Mouse (Mus musculus) kidney, postnatal 10 days (tissue): ENCODE measurements around the gene Srebf1.

Experiments
- DNase-seq: peaks from one replicate; pipeline ENCODE4 v3.0.0; 2021; ENCODE audit warnings: mixed read lengths

Gene Srebf1

DNA sequence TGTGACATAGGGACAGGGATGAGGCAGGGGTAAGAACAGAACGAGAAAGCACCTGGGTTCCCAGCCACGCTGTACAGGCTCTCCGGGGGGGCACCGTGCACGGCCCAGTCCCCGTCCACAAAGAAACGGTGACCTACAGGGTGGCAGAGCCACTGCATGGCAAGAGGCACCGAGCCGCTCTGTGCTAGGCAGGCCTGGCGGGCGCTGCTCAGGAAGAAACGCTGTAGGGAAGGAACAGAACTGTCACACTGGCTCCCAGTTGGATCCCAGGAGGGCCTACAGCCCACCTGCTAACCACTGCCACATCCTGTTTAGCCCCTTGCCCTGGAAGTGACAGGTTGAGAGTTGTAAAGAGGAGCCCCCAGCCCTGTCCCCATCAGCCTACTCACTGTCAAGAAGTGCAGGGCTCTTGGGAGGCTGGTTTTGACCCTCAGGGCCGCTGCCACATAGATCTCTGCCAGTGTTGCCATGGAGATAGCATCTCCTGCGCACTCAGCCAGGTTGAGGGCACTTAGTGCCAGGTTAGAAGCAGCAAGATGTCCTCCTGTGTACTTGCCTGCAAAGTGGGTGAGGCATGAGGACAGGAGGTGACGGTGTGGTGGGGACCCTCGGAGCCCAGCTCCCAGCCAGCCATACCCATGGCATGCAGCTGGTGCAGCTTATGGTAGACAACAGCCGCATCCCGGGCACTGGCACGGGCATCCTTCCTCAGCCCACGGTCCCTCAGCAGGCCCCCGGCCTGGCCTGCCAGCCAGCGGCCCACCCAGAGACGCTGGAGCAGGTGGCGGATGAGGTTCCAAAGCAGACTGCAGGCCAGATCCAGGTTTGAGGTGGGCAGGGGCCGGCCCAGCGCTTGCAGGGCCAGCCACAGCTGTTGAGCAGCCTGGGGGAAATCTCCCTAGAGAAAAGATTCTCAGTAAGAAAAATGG, 19.4 kb downstream of the Srebf1 start:
- DNase-seq = no peak

DNA sequence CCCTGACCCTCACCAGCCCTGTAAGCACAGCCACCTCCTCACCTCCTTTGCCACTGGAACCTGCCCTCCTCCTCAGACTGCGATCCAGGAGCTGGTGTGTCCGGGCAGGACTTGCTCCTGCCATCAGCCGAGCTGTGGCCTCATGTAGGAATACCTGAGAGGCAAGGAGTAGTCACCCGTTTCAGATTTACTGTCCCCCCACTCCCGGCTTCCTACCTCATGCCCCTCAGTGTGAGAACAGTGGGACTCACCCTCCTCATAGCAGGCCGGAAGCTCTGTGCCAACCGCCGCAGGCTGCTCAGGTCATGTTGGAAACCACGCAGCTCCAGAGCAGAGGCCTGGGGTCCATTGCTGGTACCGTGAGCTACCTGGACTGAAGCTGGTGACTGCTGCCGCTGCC, 22.0 kb downstream of the Srebf1 start:
- no peak for DNase-seq

- DNase-seq = peak; percentile 95
These were observed 22.6 kb downstream of the Srebf1 start for GRCm38 (mm10) chr11:60199702-60200184.

- DNase-seq = no peak
These were observed 23.7 kb downstream of the Srebf1 start for GRCm38 (mm10) chr11:60198651-60199050.

GRCm38 (mm10) chr11:60197998-60198619, 24.3 kb downstream of the Srebf1 start:
- DNase-seq = no peak

- no peak for DNase-seq
These were observed 26.0 kb downstream of the Srebf1 start for GRCm38 (mm10) chr11:60196344-60196743.

GRCm38 (mm10) chr11:60195108-60195507, 27.3 kb downstream of the Srebf1 start:
- DNase-seq = no peak

DNA sequence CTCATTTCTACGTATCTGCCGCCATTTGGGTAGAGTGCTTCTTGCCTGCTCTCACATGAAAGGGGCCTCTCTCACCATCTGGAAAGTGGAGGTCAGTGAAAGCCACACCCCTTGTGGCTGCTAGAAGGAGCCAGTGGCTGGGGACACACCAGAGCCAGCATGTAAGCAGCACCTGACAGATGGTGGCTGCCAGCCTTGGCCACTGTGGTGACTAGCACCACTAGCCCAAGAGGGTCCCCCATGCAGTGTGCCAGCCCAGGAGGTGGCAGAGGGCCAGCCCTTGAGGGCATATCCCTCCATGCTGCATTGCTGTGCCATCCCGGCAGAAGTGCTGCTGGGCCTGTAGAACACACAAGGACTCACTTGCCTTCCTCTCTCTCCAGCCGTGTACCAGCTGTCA, 28.8 kb downstream of the Srebf1 start:
- no peak for DNase-seq

- no peak for DNase-seq
These were observed 29.8 kb downstream of the Srebf1 start for GRCm38 (mm10) chr11:60192534-60192933.

- DNase-seq = no peak
These were observed 32.2 kb downstream of the Srebf1 start for GRCm38 (mm10) chr11:60190055-60190641.

DNA sequence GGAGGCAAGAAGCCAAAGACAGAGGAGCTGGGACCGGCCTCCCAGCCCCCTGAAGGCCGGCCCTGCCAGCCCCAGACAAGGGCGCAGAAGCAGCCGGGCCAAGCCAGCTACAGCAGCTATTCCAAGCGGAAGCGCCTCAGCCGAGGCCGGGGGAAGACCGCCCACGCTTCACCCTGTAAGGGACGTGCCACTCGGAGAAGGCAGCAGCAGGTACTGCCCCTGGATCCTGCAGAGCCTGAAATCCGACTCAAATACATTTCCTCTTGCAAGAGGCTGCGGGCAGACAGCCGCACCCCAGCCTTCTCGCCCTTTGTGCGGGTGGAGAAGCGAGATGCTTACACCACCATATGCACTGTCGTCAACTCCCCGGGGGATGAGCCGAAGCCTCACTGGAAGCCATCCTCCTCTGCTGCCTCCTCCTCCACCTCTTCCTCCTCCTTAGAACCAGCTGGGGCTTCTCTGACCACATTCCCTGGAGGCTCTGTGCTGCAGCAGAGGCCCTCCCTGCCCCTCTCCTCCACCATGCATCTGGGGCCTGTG, 32.8 kb downstream of the Srebf1 start:
- peak; percentile 70 for DNase-seq

DNA sequence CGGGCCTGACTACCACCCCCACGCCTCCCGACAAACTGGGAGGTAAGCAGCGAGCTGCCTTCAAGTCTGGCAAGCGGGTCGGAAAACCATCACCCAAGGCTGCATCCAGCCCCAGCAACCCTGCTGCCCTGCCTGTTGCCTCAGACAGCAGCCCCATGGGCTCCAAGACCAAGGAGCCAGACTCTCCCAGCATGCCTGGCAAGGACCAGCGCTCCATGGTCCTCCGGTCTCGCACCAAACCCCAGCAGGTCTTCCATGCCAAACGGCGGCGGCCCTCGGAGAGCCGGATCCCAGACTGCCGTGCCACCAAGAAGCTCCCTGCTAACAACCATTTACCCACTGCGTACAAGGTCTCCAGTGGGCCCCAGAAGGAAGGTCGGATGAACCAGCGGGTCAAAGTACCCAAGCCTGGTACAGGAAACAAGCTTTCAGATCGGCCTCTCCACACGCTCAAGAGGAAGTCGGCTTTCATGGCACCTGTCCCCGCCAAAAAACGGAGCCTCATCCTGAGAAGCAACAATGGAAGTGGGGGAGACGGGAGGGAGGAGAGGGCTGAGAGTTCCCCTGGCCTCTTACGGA, 34.0 kb downstream of the Srebf1 start:
- DNase-seq = no peak

DNA sequence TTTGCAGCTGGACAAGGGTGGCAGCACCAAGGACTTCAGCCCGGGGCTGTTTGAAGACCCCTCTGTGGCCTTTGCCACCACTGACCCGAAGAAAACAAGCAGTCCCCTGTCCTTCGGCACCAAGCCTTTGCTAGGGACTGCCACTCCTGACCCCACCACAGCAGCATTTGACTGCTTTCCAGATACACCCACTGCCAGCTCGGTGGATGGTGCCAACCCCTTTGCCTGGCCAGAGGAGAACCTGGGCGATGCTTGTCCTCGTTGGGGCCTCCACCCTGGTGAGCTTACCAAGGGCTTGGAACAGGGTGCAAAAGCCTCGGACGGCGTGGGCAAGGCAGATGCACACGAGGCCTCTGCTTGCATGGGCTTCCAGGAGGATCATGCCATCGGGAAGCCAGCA, 35.3 kb downstream of the Srebf1 start:
- no peak for DNase-seq

DNA sequence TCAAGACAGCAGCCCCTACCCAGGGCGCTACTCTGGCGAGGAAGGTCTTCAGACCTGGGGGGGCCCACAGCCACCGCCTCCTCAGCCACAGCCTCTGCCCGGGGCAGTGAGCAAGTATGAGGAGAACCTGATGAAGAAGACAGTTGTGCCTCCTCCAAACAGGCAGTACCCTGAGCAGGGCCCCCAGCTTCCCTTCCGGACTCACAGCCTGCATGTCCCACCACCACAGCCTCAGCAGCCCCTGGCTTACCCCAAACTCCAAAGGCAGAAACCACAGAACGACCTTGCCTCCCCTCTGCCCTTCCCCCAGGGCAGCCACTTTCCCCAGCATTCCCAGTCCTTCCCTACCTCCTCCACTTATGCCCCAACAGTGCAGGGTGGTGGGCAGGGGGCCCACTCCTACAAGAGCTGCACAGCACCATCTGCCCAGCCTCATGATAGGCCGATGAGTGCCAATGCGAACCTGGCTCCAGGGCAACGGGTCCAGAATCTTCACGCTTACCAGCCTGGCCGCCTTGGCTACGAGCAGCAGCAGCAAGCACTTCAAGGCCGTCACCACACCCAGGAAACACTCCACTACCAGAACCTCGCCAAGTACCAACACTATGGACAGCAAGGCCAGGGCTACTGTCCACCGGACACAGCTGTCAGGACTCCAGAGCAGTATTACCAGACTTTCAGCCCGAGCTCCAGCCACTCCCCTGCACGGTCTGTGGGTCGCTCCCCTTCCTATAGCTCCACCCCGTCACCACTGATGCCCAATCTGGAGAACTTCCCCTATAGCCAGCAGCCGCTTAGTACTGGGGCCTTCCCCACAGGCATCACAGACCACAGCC, 36.8 kb downstream of the Srebf1 start:
- DNase-seq = no peak

DNA sequence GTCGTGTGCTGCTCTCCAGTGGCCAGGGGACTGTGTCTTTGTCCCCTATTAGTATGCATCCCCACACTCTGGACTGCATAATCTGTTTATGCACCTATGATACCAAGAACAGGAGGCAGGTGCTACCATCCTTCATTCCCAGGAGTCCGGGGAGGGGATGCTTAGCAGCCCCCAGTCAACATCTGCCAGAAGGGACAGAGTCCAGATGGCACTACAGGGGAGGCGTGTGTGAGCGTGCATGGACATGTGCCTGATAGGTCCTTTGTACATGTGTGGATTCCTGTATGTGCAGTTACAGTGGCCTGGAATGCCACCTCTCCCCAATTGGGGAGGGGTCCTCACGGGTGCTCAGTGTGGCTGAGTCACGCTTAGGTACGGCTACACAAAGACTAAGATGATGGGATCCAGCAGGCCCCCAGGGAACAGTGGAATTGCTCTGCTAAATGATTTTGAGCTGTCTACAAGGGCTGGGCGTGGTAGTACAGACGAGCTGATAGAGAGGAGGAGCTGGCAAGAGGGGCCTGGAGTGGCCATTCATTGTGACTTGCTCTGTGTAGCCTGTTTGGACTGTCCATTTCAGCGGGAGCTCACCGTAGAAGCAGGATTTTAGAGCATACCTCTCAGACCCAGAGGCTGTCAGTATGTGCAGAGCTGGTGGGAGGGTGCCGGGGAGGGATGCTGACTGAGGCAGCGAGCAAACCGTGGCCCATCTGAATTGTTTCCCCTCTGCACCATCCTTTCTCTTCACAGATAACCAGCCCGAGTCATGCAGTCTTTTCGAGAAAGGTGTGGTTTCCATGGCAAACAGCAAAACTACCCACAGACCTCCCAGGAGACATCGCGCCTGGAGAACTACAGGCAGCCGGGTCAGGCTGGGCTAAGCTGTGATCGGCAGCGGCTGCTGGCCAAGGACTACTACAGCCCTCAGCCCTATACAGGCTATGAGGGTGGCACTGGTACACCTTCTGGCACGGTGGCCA, 37.7 kb downstream of the Srebf1 start:
- no peak for DNase-seq

- no peak for DNase-seq
These were observed 39.6 kb downstream of the Srebf1 start for GRCm38 (mm10) chr11:60182741-60183140.

- DNase-seq = peak; percentile 87
These were observed 40.2 kb downstream of the Srebf1 start for GRCm38 (mm10) chr11:60182116-60182670.

DNA sequence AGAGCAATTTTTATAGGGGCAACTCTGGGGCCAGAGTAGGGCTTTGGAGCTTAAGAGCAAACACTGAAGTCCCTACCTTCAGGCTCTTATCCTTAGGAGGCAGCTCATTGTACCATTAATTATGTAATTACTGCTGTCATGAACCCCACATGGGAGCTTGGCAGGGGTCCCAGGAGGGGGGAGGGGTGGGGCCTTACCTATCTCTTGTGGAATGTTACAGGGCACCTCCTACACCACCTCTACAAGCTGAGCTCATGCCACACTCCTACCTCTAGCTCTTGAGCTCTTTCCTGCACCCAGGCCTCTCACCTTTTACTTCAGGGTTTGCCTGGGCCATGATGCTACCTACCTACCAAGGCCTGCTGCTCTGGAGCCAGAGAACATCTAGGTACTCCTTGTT, 43.9 kb downstream of the Srebf1 start:
- DNase-seq = peak; percentile 73

DNA sequence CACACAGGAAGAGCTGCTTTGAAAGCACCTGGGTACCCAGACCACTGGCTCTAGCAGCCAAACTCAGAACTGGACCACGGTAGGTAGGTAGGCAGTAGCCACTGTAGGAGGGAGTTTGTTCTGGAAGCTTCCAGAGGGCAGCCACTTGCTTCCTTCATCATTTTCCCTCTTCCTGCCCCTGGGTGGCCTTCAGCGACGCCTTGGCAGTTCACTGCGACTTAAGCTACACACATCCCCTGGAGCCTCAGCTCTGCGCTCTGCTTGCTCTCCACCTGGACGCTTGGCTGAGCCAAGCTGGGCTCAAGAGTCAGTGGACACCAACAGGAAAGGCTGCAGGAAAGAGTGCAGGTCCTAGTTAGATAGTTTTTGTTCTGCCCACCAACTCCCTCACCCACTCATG, 44.4 kb downstream of the Srebf1 start:
- DNase-seq = no peak

DNA sequence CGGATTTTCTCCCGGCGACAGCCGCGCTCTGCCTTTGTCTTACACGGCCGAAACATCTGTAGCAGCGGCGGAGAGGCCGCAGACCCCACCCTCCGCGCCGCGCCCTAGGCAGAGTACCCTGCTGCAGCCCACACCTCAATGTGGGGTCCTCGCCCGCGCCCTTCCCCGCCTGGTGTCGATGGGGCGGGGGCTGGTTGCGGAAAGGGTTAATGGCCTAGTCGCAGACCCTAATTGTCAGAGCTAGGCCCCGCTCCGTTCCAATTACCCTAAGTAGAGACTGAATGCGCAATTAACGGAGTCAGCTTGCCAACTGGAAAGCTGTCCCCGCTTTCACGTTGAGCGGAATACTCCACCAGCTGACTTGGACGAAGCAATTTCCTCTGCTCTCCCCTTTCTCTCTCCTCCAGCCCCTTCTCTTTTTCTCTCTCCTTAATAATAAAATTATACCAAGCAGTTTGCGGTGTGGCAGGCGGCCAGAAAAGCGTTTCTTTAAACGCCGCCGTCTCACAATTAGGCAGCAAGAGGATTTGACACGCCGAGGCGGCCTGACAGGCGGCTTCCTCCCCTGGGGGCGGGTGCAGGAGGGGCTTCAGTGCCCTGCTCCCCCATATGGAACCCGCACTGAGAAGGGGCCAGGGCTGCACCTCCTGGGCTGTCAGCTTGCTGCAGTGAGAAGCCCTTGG, 45.3 kb downstream of the Srebf1 start:
- DNase-seq = peak; percentile 87
